Mouse (Mus musculus): ENCODE measurements at regions not wholly inside any gene's neighbourhood (a gene's known extent, or its start where the extent isn't known, plus 50 kb on each side); places are given as distances from the start of the nearest gene placed in this dataset.
"Not testable (repeated sequence)": the region's sequence is repeated elsewhere in the genome, so short reads cannot be mapped to it uniquely, and the experiment has no call there.

DNA sequence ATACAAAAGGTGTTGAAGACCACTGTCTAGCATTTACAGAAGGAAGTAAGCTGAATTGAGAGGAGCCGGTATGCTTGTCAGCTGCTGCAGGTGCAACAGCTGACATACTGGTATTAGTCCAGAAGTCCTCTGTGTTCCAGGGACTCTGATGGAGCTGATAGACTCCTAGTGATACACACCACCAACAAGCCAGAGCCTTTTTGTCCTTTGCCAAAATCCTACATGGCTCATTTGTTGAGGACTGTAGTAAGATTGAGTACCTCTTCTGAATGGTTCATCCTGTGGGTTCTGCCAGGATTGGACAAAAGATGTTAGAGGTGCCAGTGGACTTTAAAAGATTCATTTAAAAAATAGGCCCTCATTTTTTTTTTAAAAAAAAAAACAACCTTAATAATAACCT lies 129.4 kb upstream of the Tmem185a start:
- DNase-seq (ENCODE audit: low spot score), result no peak

- DNase-seq (ENCODE audit: low spot score), result peak; percentile 33
Measured at GRCm38 (mm10) chrX:70582344-70582743, 105.4 kb upstream of the Tmem185a start.

- no peak for DNase-seq (ENCODE audit: low spot score)
Measured at GRCm38 (mm10) chrX:70580171-70580570, 103.2 kb upstream of the Tmem185a start.

DNA sequence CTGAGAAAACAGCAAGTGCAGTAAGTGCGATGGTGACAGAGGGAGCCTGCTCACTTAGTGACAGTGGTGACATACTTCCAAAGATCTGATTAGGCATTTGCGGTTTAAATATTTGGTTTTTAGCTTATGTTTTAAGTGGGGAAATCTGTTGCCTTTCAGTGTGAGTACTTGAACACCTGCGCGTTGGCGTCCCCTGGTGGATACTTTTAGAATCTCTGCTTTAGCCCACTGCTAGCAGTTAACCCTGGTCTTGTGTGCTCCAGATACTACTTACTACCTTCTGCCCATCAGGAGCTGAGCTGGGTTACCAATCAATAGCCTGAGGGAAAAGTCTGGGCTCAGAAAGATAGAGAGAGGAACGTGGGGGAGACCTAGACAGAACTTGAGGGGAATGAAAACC lies 97.3 kb upstream of the Tmem185a start:
- not testable (repeated sequence) for DNase-seq (ENCODE audit: low spot score)

GRCm38 (mm10) chrX:70570586-70570985 lies 93.6 kb upstream of the Tmem185a start:
- not testable (repeated sequence) for DNase-seq (ENCODE audit: low spot score)

GRCm38 (mm10) chrX:70569339-70569979 lies 92.5 kb upstream of the Tmem185a start:
- DNase-seq (ENCODE audit: low spot score), result not testable (repeated sequence)
